Mouse (Mus musculus) cerebellum, adult 8-10 months (tissue): ENCODE measurements at regions not wholly inside any gene's neighbourhood (a gene's known extent, or its start where the extent isn't known, plus 50 kb on each side); places are given as distances from the start of the nearest gene placed in this dataset.

Experiments
- DNase-seq: peaks from one replicate; pipeline ENCODE4 v3.0.0; 2022

DNA sequence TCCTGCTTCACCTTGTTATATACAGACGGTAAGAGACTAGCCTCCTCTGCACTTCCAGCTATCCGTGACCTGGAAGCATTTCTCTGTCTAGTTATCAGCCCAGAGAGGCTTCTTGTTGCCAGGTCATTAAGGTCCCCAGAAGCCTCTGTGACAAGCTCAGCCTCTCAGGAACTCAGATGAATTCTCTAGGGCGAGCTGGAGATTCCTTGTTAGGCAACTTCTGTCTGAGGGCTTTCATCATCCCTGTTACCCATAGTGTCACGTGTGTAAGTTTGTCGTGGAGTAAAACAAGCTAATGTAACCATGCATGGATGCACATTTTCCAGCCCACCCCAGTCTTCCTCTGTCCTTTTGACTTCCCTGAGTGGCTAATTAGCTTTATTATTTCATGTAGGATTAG is 126.3 kb upstream of the Ednra start:
- no peak for DNase-seq

GRCm38 (mm10) chr8:77870264-77870663 is 146.0 kb upstream of the Ednra start:
- no peak for DNase-seq

DNA sequence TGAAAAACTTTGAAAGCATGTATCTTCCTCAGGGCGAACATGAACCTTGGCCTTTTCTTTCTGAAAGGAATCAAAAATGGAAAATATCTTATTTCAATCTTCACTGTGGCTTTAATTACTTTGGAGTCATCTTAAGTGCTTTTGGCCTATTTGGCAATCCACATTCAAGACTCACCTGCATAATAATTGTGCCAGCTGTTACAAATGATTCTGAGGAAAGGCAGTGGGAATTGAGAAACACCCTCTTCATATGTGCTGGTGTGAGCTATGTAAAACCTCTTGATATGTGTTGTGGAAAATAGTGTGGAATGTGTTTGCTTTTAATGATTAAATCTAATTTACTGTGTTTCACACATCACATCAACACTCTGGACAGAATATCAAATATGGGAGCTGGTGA is 148.5 kb upstream of the Ednra start:
- no peak for DNase-seq

- DNase-seq, result no peak
Observed at GRCm38 (mm10) chr8:77919776-77920175, 195.5 kb upstream of the Ednra start.

DNA sequence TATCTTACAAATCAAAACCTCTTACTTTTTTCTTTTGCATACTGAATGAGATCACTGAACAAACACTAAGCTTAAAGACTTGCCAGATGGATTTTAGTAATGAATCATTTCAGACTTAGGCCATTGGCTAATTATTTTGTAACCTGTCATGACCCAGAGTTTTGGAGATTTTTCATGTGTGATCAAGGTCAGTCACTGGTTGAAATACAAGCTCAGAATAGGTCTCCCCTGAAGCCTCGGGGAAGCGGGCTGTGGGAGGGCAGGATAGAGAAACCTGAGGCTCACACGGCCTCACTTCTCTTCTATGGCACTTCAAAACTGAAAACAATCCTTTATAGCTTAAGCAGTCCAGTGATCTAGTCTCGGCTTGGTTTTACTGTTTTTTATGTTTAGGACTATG is 197.6 kb upstream of the Ednra start:
- no peak for DNase-seq

GRCm38 (mm10) chr8:77947702-77948101 is 223.4 kb upstream of the Ednra start:
- DNase-seq, result no peak

DNA sequence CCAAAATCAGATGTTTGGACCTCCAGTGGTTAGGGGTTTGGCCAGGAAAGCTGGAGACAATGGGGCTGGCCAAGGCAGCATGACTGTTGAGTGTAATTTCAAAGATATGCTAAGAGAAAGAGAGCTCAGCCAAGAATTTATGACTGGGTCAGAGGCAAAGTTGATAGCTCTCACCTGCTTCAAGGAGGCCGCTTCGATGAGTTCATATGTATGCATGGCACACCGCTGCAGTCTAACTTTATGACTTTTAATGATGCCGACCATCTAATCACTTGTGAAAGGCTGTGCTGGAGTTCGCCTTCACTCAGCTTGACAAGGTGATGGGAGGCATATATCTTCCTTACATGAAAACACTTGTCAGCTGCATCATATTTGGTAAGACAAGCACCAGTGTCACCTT is 225.4 kb upstream of the Ednra start:
- DNase-seq, result no peak

DNA sequence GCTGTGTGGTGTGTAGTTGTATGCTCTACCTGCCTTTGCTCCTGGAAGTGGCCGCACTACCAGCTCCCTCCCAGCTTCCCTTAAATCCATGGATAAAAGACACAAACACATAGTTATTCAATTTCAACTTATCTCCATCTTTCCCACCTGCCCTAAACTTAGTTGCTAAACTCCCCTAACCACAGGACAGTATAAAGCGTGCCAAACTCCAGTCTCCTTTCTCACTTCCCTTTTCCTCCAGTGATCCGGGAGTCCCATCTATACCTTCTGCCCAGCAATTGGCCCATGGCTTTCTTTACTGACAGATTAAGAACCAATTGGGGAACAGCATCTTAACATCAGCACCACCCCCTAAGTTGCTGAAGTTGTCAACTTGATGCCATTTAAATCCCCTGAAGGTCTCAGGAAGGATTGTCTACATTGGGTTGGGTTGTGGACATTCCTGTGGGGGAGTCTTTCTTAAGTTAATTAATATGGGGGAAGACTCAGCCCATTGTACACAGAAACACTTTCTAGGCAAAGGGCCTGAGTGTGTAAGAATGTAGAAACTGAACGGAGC is 234.6 kb upstream of the Ednra start:
- no peak for DNase-seq

DNA sequence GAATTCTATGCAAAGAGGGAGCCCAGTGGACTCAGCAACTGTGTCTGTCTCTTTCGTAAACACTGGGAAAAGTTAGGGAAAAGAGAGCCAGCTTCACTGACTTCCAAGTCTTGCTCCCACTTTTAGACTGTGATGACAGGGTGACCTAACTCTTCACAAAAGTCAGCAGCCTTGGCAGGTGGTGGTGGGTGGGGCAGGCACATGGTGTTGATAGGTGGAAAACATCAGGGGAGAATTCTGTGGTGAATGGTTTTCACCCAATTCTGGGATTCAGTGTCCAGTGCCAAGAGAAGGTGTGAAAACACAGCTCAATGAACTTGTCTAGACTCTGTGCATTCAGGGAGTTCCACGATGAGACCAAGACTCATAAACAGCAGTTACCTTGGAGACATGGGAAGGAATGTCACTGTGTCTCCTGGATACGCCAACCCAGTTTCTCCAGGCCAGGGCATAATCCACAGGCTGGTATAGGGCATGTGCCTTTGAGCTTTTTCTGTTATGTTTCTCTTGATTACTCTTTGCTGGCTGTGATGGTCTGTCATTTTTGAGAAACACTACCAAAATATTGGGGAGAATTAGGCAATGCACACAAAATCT is 238.9 kb upstream of the Ednra start:
- DNase-seq, result no peak

- DNase-seq, result no peak
Observed at GRCm38 (mm10) chr8:77970378-77970777, 242.7 kb upstream of the Ttc29 start.

- DNase-seq, result no peak
Observed at GRCm38 (mm10) chr8:77973714-77974113, 239.4 kb upstream of the Ttc29 start.

GRCm38 (mm10) chr8:77979106-77979505 is 234.0 kb upstream of the Ttc29 start:
- DNase-seq, result no peak

DNA sequence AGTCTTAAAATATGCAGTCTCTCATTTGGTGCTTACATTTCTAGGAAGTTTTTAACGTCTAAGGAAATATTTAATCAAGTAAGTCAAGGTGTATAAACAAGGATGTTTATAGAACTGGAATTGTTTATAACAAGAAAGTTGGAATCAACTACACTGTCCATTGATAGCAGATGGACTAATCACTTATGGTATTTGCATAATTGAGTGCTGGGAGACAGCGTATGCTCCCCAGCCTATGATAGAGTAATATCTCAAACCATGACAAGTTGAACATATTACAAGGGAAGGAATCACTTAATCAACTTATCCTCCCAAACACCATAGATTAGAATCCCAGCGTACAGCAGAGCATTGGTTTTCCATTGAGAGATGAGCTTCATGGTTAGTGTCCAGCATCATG is 232.4 kb upstream of the Ttc29 start:
- DNase-seq, result no peak

GRCm38 (mm10) chr8:77982031-77982430 is 231.1 kb upstream of the Ttc29 start:
- DNase-seq, result no peak

DNA sequence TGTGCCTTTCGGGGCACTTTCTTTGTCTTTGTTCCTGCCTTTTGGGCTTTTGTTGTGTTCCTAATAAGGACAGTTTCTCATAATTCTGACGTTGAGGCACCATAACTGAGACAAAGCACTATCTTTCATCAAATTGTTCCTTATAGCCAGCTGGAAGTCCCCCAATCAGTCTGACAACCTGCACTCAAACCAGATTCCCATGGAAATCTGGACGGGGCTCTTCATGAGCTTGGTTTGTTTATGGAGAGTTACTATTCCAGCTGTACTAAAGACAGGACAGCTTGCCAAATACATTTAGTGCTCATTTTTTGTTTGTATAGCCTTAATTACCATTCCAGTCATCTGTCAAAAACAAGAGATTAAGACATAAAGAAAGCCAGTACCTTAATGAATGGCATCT is 229.6 kb upstream of the Ttc29 start:
- no peak for DNase-seq

DNA sequence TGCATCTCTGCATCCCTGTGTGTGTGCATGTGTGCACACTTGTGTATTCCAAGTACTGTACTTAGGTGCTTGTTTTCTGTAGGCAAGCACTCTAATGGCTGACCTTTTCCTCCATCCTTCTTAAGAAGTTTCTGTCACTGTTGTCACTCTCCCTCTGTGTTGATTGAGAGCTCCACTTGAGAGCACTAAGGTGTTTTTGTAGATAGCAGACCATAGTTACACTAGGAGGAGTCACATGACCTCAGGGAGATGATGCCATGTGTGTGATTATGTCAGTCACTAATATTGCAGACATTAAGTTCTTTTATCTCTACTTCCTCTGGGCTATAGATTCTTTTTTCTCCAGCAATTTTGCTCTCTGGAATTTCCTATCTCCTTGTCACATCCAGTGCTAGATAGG is 225.9 kb upstream of the Ttc29 start:
- DNase-seq, result no peak

GRCm38 (mm10) chr8:77988291-77989056 is 224.6 kb upstream of the Ttc29 start:
- DNase-seq, result no peak

GRCm38 (mm10) chr8:77991050-77991449 is 222.0 kb upstream of the Ttc29 start:
- no peak for DNase-seq

GRCm38 (mm10) chr8:78000303-78000702 is 212.8 kb upstream of the Ttc29 start:
- no peak for DNase-seq

GRCm38 (mm10) chr8:78001656-78002055 is 211.4 kb upstream of the Ttc29 start:
- no peak for DNase-seq

- DNase-seq, result no peak
Observed at GRCm38 (mm10) chr8:78002071-78002470, 211.0 kb upstream of the Ttc29 start.

DNA sequence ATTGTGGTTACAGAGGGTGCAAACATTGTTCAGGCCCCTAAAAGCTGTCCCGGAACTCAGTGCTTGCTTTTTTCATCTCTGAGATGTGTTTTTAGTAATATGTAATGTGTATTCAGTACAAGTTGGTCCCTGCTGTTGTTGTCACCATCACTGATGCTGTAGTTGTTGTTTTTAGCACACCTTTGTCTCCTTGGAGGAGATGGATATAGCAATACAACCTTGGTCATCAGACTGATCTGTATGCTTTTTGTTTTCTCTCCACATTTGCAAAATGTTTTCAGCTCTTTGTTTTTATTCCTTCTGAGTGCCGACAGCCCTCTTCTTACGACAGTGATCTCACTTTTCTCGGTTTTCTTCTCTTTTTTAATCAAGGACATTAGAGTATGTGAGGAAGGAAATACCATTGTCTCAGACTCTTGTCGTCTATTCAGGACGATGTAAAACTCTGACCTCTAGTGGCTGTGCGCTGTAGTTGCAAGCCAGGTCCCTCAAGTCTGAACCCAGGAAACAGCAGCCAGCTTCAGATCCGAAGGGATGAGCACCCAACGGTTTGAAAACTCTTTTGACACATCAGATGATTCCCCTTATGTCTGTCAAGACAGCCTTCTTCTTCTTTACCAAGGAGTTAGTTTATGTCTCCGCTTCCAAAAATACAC is 209.1 kb upstream of the Ttc29 start:
- DNase-seq, result peak; percentile 39

DNA sequence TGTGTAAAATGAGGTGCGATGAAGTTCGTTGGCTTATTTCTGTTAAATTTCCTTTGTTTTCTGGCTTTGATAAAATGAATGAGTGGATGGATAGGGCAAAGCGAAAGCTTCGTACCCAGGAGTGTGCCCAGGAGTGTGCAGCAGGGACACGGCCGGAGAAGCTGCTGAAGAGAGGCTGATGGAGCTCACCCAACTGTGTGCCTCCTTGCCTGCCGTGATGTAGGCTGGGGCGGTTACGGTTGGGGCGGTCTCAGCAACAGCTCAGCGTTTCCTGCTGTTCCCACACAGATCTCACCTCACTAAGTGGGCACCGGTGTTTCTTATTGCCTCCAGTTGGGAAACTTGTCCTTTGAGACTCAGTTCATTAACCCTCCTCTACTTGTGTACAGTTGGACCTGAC is 208.2 kb upstream of the Ttc29 start:
- no peak for DNase-seq

GRCm38 (mm10) chr8:78013101-78013500 is 200.0 kb upstream of the Ttc29 start:
- no peak for DNase-seq
